Mouse (Mus musculus) T-helper 17 cell (primary cell): Measurements from ENCODE around the gene Akain1.

Source experiments
- in situ Hi-C, 2 experiments: fragments of 300-600 bp; cut with MboI, MseI; formaldehyde crosslinking; loops; 1 replicate in 1 of 2; 2 replicates in 1 of 2; pipeline ENCODE4 v1.15.1; 2025; ENCODE audit warnings: high pct_unique_total_duplicates in 2 of 2

The Akain1 gene

DNA sequence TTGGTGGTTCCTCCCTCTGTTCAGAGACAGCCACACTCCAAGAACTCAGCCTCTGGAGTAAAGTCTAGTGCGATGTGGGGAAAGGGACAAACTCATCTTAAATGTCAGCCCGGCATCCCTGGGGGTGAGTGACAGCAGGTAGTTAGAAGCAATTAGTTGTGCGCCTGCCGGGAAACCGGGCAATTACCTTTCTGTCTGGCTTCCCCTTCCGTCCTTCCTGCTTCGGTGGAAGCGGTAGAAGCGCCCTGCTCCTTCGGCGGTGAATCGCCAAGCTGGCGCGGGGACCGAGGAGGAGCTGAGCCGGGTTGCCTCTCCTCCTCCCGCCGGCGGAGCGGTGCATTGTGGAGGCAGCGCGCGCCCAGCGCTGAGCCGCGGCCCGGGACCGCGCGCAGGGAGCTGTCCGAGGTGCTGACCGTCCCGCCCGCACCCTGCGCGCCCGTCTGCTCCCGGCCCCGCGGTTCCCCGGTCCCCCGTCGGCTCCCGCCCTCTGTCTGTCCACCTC is at the start of gene Akain1:
TSS of gene Akain1 (plus strand) at position 337 of the 502 bp plus-strand sequence.
- in situ Hi-C loops: loop anchor here in 1 of 2 experiments (10.0 kb wide), 1 partner anchor 1456 kb away; no protein-coding TSS in a partner anchor

DNA sequence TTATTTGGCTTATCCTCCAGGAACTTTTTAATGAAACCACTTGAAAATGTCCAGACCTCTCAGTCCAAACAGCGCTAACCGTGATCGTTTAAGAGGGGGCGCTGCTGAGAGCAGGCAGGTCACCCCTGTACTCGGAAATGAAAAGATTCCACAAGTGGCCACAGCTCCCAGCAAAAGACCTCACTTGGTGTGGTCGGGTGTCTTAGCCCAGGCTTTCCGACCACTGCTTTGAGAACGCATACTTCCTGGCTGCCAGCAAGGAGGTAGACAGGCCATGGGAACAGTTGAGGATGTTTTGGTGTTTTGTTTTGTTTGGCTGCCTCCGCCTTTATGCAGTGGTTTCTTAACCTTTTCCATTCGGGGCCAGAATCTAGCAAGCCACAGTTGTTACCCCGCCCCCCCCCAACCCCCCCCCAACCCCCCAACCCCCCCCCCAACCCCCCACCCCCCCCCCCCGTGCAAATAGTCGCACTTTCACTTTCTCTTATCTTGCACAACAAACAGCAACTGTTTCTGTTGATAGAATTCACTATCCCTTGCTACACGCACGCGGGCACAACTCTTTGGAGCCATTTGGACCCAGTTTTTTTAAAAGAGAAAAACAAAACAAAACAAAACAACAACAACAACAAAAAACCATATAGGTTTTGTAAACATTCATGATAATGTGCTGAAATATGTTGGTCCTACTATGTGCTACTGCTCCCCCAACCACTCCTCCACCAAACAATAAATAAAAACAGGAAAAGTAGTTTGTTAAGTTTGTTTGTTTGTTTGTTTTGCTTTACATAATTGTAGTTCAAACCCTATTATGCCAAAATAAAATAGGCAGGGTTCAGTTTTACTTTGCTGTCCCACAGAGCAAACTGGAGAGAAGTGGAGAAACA is 42.7 kb upstream of the Akain1 start:
- in situ Hi-C loops: no loop called here

GRCm38 (mm10) chr17:69397163-69397562 is 42.0 kb upstream of the Akain1 start:
- in situ Hi-C loops: no loop called here

DNA sequence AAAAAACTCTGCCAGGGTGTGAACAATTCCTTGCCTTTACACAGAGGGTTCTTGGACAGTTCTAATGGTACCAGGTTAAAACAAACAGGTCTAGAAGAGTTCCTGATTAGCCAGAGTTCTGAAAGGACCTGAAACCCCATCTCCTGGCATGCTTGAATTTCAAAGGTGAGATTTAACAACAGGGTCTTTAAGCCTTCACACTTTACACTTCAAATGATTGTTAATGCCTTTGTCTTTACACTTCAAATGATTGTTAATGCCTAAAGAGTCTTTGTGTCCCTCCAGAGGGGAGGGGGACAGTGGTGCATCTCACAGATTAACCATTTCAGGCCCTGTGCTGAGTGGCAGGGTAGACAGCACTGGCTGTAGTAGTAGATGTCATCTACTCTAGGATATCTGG is 41.0 kb upstream of the Akain1 start:
- in situ Hi-C loops: no loop called here

- in situ Hi-C loops: no loop called here
These were observed 38.0 kb upstream of the Akain1 start for GRCm38 (mm10) chr17:69401146-69401545.

GRCm38 (mm10) chr17:69416163-69416562 is 23.0 kb upstream of the Akain1 start:
- in situ Hi-C loops: loop anchor here in 1 of 2 experiments (5.0 kb wide), 1 partner anchor 34 kb away; the partner anchor contains the start of gene Zbtb14

DNA sequence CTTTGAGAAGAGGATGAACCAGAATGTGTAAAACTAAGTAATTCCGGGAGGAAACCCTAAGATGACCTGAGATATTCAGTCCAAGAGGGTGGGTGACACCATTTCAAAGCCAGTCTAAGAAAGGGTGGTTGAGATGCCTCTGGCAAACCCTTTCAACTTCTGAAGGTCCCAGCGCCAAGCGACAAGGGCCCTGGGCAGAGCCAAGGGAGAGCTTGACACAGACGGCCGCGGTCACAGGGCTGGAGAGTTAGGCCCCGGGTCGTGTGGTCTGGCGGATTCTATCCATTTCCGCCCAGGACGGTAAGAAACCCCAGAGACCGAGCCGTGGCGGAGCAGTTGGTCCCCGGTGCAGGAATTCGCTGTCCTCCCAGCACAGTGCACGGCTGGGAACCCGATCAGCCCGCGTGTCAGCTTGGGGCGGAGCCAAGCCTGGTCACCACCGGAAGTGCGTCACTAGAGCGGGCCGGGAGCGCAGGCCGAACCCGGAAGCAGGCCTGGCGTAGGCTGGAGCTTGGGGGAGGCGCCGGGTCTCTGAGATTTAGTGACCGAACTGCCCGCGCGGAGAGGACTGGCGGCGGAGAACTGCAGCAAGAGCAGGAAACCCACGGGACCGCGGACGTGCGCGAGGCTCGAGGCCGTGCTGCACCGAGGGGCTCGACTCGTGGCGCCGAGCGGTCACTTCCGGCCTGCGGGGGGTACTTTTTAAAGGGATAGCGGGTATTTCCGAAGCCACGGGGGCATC is 22.0 kb upstream of the Akain1 start:
- in situ Hi-C loops: loop anchor here in 1 of 2 experiments (5.0 kb wide), 1 partner anchor 35 kb away; the partner anchor contains the start of gene Zbtb14

GRCm38 (mm10) chr17:69417724-69418373 is 21.3 kb upstream of the Akain1 start:
- in situ Hi-C loops: loop anchor here in 1 of 2 experiments (5.0 kb wide), 1 partner anchor 36 kb away; the partner anchor contains the start of gene Zbtb14

DNA sequence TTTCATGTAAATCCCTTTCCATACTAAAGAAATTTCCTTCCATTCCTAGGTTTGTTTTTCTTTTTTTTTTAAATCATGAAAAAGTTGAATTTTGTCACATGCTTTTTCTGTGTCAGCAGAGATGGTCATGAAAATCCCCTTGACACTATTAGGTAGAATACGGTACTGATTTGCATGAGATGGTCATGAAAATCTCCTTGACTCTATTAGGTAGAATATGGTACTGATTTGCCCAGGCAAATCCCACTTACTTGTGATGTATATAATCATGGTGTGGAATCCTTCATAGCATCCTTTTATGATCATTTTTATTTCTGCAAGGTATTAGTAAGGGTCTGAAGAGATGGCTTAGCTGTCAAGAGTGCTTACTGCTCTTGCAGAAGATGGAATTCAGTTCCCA is 17.5 kb upstream of the Akain1 start:
- in situ Hi-C loops: no loop called here

GRCm38 (mm10) chr17:69437836-69438235 is 1.3 kb upstream of the Akain1 start:
- in situ Hi-C loops: loop anchor here in 1 of 2 experiments (10.0 kb wide), 1 partner anchor 1457 kb away; no protein-coding TSS in a partner anchor

- in situ Hi-C loops: loop anchor here in 1 of 2 experiments (10.0 kb wide), 1 partner anchor 1456 kb away; no protein-coding TSS in a partner anchor
These were observed 640 bp upstream of the Akain1 start for GRCm38 (mm10) chr17:69438486-69438885.

DNA sequence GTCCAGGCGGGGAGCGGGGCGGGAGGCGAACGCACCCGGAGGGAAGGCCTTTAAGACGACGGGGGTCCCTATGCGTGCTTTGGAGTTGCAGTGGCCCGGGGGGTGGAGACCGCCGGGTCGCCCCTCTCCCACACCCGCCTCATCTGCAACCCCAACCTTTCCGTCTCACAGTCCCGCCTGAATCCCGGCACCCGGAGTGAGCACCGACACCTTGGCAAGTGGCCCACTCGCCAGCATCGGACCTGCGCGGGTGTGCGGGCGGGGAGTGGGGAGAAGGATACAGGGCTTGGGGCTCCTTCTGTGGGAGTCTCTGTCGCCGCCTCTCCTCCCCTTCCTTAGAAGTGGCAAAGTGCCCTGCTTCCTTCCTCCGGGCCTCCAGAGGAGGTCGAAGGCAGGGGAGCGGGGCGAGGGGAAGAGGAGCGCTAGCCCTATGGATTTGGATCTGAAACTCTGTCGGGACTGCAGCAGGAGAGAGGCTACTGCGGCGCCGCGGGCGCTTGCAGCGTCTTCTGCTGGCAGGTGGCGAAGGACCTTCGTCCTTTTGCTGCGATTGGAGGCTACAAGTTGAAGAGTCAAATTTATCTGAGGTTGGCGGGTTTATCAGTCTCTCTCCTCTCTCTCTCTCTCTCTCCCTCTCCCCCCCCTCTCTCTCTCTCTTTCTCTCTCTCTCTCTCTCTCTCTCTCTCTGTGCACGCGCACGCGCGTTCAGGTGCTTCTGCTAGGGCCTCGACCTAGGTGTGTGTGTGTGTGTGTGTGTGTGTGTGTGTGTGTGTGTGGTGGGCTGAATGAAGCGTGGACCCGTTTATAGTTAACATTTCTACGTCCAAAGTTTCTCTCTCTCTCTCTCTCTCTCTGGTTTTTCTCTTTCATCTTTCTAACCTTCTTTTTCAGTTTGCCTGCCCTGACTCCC is 700 bp downstream of the Akain1 start:
- in situ Hi-C loops: loop anchor here in 1 of 2 experiments (10.0 kb wide), 1 partner anchor 1455 kb away; no protein-coding TSS in a partner anchor

GRCm38 (mm10) chr17:69441041-69441440 is 1.9 kb downstream of the Akain1 start:
- in situ Hi-C loops: no loop called here

DNA sequence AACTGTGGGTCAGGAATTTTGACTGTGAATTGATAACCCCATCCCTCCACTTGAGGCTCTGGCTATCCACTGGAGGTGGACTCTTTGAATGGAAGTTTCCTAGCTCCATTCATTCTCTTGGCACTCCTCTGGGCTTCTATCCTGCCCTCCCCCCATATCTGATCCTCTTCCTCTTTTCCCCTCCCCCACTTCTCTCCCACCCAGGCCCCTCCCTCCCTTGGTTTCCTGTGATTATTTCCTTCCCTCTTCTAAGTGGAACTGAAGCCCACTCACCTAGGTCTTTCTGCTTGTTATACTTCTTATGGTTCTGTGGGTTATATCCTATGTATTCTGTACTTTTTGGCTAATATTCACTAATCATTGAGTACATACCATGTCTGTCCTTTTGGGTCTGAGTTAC is 9.6 kb downstream of the Akain1 start:
- in situ Hi-C loops: no loop called here

DNA sequence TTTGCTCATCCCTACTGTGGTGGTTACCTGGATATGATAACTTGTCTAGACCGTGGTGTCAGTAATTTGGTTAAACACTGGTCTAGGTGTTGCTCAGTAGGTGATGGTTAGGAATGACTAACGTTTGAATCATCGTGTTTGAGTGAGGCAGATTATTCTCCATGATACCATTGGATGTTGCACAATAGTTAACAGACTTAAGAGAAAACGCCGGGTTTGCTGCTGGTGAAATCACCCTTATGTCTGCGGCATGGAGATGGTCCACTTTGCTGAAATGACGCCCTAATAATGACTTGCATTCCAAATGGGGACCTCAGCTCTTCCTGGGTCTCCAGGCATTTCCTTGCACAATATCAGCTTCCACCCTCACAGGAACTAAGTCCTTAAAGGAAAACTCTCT is 22.6 kb downstream of the Akain1 start:
- in situ Hi-C loops: loop anchor here in 1 of 2 experiments (10.0 kb wide), 1 partner anchor 1147 kb away; no protein-coding TSS in a partner anchor

DNA sequence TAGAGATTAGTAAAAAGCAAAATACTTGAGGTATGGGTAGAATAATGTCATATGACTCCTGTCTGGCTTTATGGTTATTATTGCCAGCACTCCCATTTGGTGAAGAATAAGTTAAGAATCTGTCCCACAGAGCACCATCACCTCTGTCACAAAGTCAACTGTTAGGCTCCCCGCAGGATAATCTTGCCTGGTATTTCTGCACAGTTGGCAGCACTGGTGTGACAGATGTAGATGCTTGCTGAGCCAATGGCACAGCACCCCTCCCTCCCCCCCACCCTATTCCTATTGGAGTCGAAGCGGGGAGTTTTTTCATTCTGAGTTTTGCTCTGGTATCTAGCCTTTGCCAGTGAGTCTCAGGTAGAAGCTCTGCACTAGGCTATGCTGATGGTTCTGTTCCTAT is 23.9 kb downstream of the Akain1 start:
- in situ Hi-C loops: loop anchor here in 1 of 2 experiments (10.0 kb wide), 1 partner anchor 1148 kb away; no protein-coding TSS in a partner anchor

GRCm38 (mm10) chr17:69471171-69471570 is 32.0 kb downstream of the Akain1 start:
- in situ Hi-C loops: no loop called here

- in situ Hi-C loops: no loop called here
These were observed 33.3 kb downstream of the Akain1 start for GRCm38 (mm10) chr17:69472401-69472800.

- in situ Hi-C loops: no loop called here
These were observed 35.0 kb downstream of the Akain1 start for GRCm38 (mm10) chr17:69474084-69474483.

DNA sequence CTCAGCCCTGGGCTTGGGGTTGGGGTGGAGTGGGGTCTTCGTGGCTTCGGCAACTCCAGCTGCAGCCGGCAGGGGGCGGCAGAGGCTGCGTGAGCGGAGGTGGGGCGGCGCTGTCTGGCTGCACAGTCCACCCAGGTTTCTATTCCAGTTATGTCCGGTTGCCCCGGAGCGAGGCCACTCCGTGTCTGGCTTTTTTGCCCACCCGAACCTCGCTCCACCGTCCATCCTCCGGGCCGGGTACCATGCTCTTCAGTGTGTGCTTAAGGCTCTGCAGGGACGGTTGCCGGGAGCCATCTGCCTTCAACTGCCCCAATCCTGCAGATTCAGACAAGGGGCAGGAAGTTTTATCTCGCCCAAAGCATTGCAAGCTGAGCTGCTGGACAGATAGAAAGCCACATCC is 36.3 kb downstream of the Akain1 start:
- in situ Hi-C loops: no loop called here
